Mouse (Mus musculus) limb, embryonic 11.5 days (tissue): Measurements from ENCODE around the gene C1qa. TPM values are rescaled to one million over a fixed set of nuclear protein-coding genes. Genes with fewer than 3 reads are reported as not detected.

Experiments
- ATAC-seq: fragments of 200-750 bp; cut with Nextera tagmentation; 2 replicates; pipeline ENCODE4 v1.8.0; 2017; ENCODE audit warnings: low read depth; ENCODE audit not compliant: insufficient number of reproducible peaks, low FRiP score, low TSS enrichment
- DNase-seq: peaks from one replicate; pipeline ENCODE4 v3.0.0-alpha.2; 2015; ENCODE audit warnings: low spot score
- H3K27ac ChIP-seq: fragments of 300-500 bp; sonication (generic); replicated peaks from 2 replicates; pipeline ENCODE4 v1.5.1; 2014; ENCODE audit warnings: low read depth, mild to moderate bottlenecking, low read length
- H3K27me3 ChIP-seq: fragments of 300-500 bp; sonication (generic); 2 replicates; pipeline ENCODE4 v1.6.1; 2014; ENCODE audit warnings: mild to moderate bottlenecking, low read length, mixed read lengths; ENCODE audit not compliant: control insufficient read depth, insufficient read depth
- H3K36me3 ChIP-seq: fragments of 300-500 bp; sonication (generic); 2 replicates; pipeline ENCODE4 v1.6.1; 2014; ENCODE audit warnings: mild to moderate bottlenecking, low read length, moderate library complexity, mixed read lengths; ENCODE audit not compliant: control insufficient read depth, insufficient read depth
- H3K4me1 ChIP-seq: fragments of 300-500 bp; sonication (generic); 2 replicates; pipeline ENCODE4 v1.6.1; 2014; ENCODE audit warnings: low read length, mixed read lengths; ENCODE audit not compliant: control insufficient read depth, insufficient read depth
- H3K4me2 ChIP-seq: fragments of 300-500 bp; sonication (generic); 2 replicates; pipeline ENCODE4 v1.6.1; 2014; ENCODE audit warnings: low read depth, mild to moderate bottlenecking, moderate library complexity; ENCODE audit not compliant: severe bottlenecking
- H3K4me3 ChIP-seq: fragments of 300-500 bp; sonication (generic); 2 replicates; pipeline ENCODE4 v1.5.1; 2014; ENCODE audit warnings: low read depth, low read length
- H3K9ac ChIP-seq: fragments of 300-500 bp; sonication (generic); 2 replicates; pipeline ENCODE4 v1.6.1; 2014; ENCODE audit warnings: mild to moderate bottlenecking, low read length
- H3K9me3 ChIP-seq: fragments of 300-500 bp; sonication (generic); 2 replicates; pipeline ENCODE4 v1.6.1; 2016; ENCODE audit warnings: low read length; ENCODE audit not compliant: control insufficient read depth
- WGBS: fragments of 180-500 bp; shearing (Covaris S2); extraction: QIAGEN DNeasy Blood & Tissue Kit; methylation state at CpG from one replicate; pipeline ENCODE4 v1.1.7; 2014; 5-methylcytosine and 5-hydroxymethylcytosine counted together
- polyA plus RNA-seq: library from polyadenylated mRNA; unstranded; fragments of >200 nt; fragmentation: Nextera tagmentation; extraction: Ambion mirVana; gene quantifications from 2 replicates; pipeline ENCODE4 v1.2.1, GENCODE M21; 2014

Gene C1qa
- polyA plus RNA-seq, 1 experiment from 2014 or later = 8.5 TPM

- no peaks in the 10 kb centered on the region for H3K4me1 ChIP-seq
- no peak overlapping the region for H3K4me3 ChIP-seq
- 84% methylated on average over 8 of the region's 8 CpGs for WGBS
- peaks cover 5% of the 10 kb centered on the region; the same call in 1 of the 2 replicates for H3K27me3 ChIP-seq
- no peak overlapping the region for H3K9ac ChIP-seq
- no peaks in the 10 kb centered on the region for H3K9me3 ChIP-seq
- no peak overlapping the region for H3K4me2 ChIP-seq
- H3K27ac ChIP-seq = no peak overlapping the region
- DNase-seq (no peak), ATAC-seq (no peak)
- H3K36me3 ChIP-seq = no peaks in the 10 kb centered on the region
Observed at GRCm38 (mm10) chr4:136930474-136930873, 31.9 kb upstream of the C1qa start.

GRCm38 (mm10) chr4:136928928-136929327 is 30.3 kb upstream of the C1qa start:
- 17% methylated on average over 5 of the region's 5 CpGs for WGBS
- ATAC-seq = no peak
- Histone ChIP-seq H3K27ac (no peak overlapping the region), H3K4me2 (no peak overlapping the region), H3K4me1 (no peaks in the 10 kb centered on the region), H3K9ac (no peak overlapping the region), H3K9me3 (no peaks in the 10 kb centered on the region), H3K36me3 (no peaks in the 10 kb centered on the region), H3K4me3 (no peak overlapping the region), H3K27me3 (peaks cover 5% of the 10 kb centered on the region; the same call in 1 of the 2 replicates)
- peak; percentile 42 for DNase-seq

GRCm38 (mm10) chr4:136925804-136926203 is 27.2 kb upstream of the C1qa start:
- DNase-seq (no peak), ATAC-seq (no peak)
- Histone ChIP-seq H3K27me3 (peaks cover 5% of the 10 kb centered on the region; the same call in 1 of the 2 replicates), H3K27ac (no peak overlapping the region), H3K4me3 (no peak overlapping the region), H3K4me2 (no peak overlapping the region), H3K9me3 (no peaks in the 10 kb centered on the region), H3K4me1 (no peaks in the 10 kb centered on the region), H3K36me3 (no peaks in the 10 kb centered on the region), H3K9ac (no peak overlapping the region)
- WGBS = 27% methylated on average over 15 of the region's 15 CpGs

GRCm38 (mm10) chr4:136924529-136924928 is 25.9 kb upstream of the C1qa start:
- WGBS = 7% methylated on average over 6 of the region's 6 CpGs
- H3K9me3 ChIP-seq = no peaks in the 10 kb centered on the region
- H3K27me3 ChIP-seq = peaks cover 5% of the 10 kb centered on the region; the same call in 1 of the 2 replicates
- H3K27ac ChIP-seq = no peak overlapping the region
- no peaks in the 10 kb centered on the region for H3K4me1 ChIP-seq
- no peak overlapping the region for H3K9ac ChIP-seq
- H3K4me3 ChIP-seq = no peak overlapping the region
- H3K36me3 ChIP-seq = no peaks in the 10 kb centered on the region
- ATAC-seq (no peak), DNase-seq (peak; percentile 93)
- H3K4me2 ChIP-seq = no peak overlapping the region

- DNase-seq (no peak), ATAC-seq (no peak)
- 81% methylated on average over 3 of the region's 3 CpGs for whole genome bisulfite sequencing
- no peaks in the 10 kb centered on the region for H3K4me1 ChIP-seq
- H3K27ac ChIP-seq = no peak overlapping the region
- no peak overlapping the region for H3K9ac ChIP-seq
- no peaks in the 10 kb centered on the region for H3K27me3 ChIP-seq
- no peak overlapping the region for H3K4me2 ChIP-seq
- H3K9me3 ChIP-seq = no peaks in the 10 kb centered on the region
- no peaks in the 10 kb centered on the region for H3K36me3 ChIP-seq
- no peak overlapping the region for H3K4me3 ChIP-seq
Observed at GRCm38 (mm10) chr4:136919526-136919925, 20.9 kb upstream of the C1qa start.

- no peak for ATAC-seq
- Histone ChIP-seq H3K4me1 (no peaks in the 10 kb centered on the region), H3K9me3 (no peaks in the 10 kb centered on the region), H3K27me3 (no peaks in the 10 kb centered on the region), H3K4me2 (no peak overlapping the region), H3K4me3 (no peak overlapping the region), H3K36me3 (no peaks in the 10 kb centered on the region), H3K9ac (no peak overlapping the region), H3K27ac (no peak overlapping the region)
- 90% methylated on average over 8 of the region's 8 CpGs for WGBS
- DNase-seq = no peak
Observed at GRCm38 (mm10) chr4:136918834-136919233, 20.2 kb upstream of the C1qa start.

- ATAC-seq = no peak
Observed at GRCm38 (mm10) chr4:136917165-136917524, 18.5 kb upstream of the C1qa start.

GRCm38 (mm10) chr4:136916359-136917164 is 18.0 kb upstream of the C1qa start:
- no peaks in the 10 kb centered on the region for H3K36me3 ChIP-seq
- no peak overlapping the region for H3K9ac ChIP-seq
- no peak for DNase-seq
- ATAC-seq = no peak
- 63% methylated on average over 20 of the region's 20 CpGs for WGBS
- no peaks in the 10 kb centered on the region for H3K4me1 ChIP-seq
- H3K4me2 ChIP-seq = no peak overlapping the region
- peaks cover 9% of the 10 kb centered on the region; the same call in 1 of the 2 replicates for H3K27me3 ChIP-seq
- H3K4me3 ChIP-seq = no peak overlapping the region
- H3K9me3 ChIP-seq = no peaks in the 10 kb centered on the region
- H3K27ac ChIP-seq = no peak overlapping the region

More at GRCm38 (mm10) chr4:136917165-136917524, 18.5 kb upstream of the C1qa start:
- no peak overlapping the region for H3K9ac ChIP-seq
- H3K4me2 ChIP-seq = no peak overlapping the region
- no peak overlapping the region for H3K27ac ChIP-seq
- WGBS = 46% methylated on average over 7 of the region's 7 CpGs
- H3K9me3 ChIP-seq = no peaks in the 10 kb centered on the region
- no peak for DNase-seq
- no peaks in the 10 kb centered on the region for H3K4me1 ChIP-seq
- H3K4me3 ChIP-seq = no peak overlapping the region
- peaks cover 5% of the 10 kb centered on the region; the same call in 1 of the 2 replicates for H3K27me3 ChIP-seq
- no peaks in the 10 kb centered on the region for H3K36me3 ChIP-seq
